Mouse (Mus musculus): Measurements from ENCODE around the gene Trf.
A peak's percentile ranks its signal among the peaks of the same experiment; 100 is the strongest.
"Not testable (repeated sequence)": the region's sequence is repeated elsewhere in the genome, so short reads cannot be mapped to it uniquely, and the experiment has no call there.

The Trf gene

DNA sequence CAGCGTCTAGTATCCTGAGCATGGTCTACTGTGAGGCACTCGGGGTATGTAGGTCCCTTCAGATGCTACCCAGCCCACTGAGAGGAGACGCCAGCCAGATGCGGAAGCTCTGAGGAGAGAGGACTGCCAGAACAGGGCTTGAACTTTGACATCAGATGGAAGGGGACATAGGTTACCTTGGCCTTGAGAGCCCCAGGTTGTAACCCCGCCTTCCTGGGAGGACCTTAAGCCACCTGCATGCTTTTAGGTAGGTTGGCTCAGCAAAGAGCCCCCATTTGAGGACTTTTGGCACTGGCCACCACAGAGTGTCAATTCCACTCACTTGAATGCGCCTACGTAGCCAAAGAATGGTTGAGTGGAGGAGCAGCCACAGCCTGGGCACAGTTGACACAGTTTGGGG lies 5.5 kb downstream of the Trf start:
- DNase-seq (ENCODE audit: low spot score), result no peak

DNA sequence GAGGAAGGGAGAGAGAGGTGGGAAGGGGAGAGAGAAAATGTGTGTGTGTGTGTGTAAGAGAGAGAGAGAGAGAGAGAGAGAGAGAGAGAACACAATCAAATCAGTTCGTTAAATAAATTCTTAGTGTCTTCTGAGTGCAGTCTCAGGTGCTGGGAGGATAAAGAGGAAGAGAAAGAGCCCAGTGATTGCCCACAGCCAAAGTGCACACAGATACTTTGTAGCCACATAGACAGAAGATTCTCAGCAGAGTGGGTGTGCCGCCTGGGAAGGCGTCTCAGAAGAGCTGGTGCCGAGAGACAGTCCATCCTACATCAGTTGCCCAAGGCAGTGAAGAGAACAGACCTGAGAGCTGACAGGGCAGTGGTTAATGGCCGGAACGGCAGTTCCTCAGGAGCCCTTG lies 16.0 kb downstream of the Trf start:
- no peak for DNase-seq (ENCODE audit: low spot score)

- no peak for DNase-seq (ENCODE audit: low spot score)
Observed at GRCm38 (mm10) chr9:103213631-103214030, 16.6 kb downstream of the Trf start.

GRCm38 (mm10) chr9:103212654-103213420 lies 17.4 kb downstream of the Trf start:
- DNase-seq (ENCODE audit: low spot score), result no peak

DNA sequence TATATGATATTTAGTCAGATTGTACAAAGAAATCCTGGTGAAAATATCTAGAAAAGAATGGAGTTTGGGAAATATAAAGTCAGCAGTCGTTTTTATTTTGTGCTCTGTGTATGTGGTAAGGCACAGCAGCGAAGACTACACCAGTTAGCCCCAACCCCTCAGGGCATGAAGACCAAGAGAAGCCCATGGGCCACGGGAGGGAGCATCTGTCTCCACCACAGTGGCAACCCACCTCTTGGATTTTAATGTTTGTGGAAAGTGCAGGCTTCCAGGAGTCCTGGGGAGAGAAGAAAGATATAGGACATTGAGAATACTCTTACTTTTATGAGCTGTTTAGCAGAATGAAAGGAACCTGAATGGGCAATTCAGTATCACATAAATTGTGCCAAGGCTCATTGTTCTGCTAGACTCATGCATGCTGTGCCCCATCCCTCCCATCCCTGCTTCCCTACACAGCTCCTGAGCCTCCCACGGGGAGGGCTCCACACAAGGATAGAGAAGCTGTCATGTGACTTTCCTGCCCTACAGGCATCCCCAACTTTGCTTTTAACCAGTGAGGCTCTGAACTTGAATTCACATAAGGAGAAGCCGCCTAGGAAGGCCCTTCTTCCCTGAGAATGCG lies 21.3 kb downstream of the Trf start:
- no peak for DNase-seq (ENCODE audit: low spot score)

DNA sequence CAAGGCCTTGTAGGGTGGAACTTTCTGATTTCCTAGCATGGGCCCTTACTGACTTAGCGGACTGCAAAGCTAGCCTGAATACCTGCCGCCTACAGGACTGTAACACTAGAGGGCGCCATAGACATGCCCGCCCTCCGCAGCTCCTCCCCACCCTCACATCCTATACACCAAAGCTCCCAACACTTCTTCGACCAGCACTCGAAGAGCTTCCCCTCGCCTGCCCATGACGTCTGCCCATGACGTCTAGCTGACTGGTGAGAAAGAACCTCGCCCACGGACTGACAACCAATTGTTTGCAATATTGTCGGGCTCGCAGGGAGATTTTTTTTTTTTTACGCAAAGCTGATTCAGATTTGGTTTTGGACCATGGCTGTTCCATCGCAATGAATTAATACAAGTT lies 22.4 kb downstream of the Trf start:
- DNase-seq (ENCODE audit: low spot score), result no peak

GRCm38 (mm10) chr9:103205786-103206185 lies 24.5 kb downstream of the Trf start:
- no peak for DNase-seq (ENCODE audit: low spot score)

DNA sequence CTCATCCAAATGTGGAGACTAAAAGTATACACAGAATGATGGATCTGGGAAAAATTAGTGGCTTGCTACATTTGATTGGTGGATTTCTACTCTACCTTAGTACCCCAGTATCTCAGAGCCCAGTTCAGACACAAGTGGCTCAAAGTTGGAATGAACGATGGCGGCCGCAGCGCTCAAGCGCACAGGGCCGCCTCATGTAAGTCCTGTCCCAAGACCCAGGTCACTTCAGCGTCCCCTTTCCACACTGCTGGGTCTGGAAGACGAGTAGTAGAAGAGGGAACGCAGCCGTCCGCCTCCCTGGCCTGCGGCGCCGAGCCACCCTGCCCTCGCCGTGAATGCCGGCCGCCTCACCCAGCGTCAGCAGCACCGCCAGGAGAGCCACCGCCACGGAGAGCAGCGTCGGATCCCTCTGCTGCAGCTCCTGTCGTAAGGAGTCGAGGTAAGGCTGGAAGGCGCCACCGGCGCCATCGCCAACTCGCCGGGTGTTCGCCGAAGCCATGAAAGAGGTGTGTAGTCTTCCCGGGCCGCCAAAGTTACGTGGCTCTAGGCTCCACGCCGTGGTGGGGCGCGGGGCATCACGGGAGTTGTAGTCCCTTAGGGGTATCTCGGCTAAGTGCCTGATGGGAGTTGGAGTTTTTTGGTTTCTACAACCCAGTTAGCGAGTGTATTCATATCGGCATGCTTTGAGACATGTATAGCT lies 28.5 kb downstream of the Trf start, which contains the start of gene Srprb:
Srprb (minus strand) TSS at position 577 of the 700 bp plus-strand sequence.
- peak; percentile 81 for DNase-seq (ENCODE audit: low spot score)

GRCm38 (mm10) chr9:103188416-103188815 lies 41.8 kb downstream of the Trf start:
- DNase-seq (ENCODE audit: low spot score), result no peak

- no peak for DNase-seq (ENCODE audit: low spot score)
Observed at GRCm38 (mm10) chr9:103186747-103187146, 43.5 kb downstream of the Trf start.

DNA sequence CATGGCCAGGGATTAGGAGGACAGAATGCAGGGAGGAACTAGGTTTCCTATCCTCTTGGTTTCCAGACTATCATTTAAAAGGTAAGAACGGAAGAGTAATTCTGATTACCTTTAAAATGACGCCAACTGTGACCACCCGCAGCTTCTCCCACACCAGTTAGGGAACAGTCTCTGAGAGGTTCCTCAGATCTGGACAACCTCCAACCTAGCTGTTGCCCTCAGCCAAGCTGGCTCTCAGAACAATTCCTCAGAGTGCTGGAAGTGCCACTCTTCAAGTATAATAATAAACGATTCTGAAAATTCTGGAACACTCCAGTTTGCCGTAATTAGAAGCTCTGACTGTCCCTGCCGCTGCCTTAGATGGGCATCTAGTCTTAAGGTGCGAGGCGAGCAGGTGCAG lies 44.3 kb downstream of the Trf start:
- DNase-seq (ENCODE audit: low spot score), result no peak

- DNase-seq (ENCODE audit: low spot score), result no peak
Observed at GRCm38 (mm10) chr9:103184855-103185254, 45.4 kb downstream of the Trf start.

DNA sequence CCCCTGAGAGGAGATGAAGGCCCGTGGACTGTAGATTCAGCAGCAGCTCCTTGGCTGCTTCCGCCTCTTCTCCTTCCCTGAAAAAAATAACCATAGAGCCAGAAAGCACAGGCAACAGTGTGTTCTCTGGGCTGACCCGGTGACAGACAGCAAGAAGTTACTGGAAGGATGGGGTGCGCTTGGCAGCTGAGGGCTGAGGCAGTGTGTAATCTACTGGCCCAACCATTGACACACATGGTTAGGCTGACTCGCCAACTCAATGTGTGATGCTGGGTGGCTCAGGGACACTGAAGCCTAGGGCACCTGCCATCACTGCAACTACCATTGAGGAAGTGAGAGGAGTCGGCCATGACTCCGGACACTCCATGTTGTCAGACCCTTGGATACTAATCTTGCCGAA lies 48.4 kb downstream of the Trf start:
- no peak for DNase-seq (ENCODE audit: low spot score)

GRCm38 (mm10) chr9:103180807-103181565 lies 49.3 kb downstream of the Trf start:
- DNase-seq (ENCODE audit: low spot score), result peak; percentile 39

GRCm38 (mm10) chr9:103180303-103180702 lies 49.9 kb downstream of the Trf start:
- DNase-seq (ENCODE audit: low spot score), result peak; percentile 18

- no peak for DNase-seq (ENCODE audit: low spot score)
Observed at GRCm38 (mm10) chr9:103175692-103176091, 54.6 kb downstream of the Trf start.

DNA sequence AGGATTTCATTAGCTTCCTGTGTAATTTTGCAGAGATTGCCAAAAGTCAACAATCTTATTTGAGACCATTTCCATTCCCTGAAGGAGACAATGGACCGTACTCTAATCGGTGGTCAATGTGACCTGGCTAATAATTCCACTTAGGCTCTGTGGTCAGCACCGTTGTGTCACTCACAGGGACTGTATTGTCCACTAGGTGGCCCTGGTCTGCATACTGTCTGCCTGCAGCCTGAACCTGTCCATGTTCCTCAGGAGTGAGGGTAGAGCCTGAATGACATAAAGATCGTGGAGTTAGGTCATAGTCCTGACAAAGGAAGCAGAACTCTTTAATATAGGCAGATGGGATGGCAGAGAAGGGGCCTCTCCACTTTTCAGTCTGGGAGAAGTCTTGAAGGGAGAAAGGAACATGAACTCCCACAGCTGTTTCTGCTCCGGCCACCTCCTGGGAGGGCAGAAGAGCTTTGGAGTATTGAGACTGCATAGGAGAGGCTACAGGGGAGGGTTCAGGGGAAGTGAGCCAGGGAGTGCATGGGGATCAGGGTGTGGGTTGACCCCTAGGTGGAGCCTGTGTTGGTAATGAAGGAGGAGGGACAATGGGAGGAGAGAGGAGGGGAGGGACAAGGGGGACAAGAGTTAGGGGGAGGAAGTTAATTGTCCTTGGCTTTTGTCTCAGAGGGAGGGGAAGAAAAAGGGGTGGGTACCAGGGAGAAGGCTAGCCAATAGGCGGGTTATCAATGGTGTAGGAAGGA lies 55.3 kb downstream of the Trf start:
- no peak for DNase-seq (ENCODE audit: low spot score)

DNA sequence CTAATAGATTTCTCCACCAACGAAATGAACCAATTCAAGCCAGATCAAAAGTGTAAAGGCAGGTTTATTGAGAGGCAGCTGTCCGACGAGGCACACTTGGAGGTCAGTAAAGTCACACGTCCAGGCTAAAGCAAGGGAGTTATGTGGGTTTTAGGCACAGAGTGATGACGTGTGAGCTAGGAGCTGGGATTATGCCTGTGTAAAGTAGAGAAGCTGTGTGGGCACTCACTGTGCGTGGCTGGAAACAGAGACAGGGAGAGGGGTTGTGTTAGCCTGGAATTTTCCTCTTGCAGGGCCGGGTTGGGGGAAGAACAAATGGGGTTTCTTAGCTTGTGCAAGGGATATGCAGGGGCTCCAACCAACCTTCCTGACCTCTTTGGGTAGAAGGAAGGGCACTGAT lies 61.5 kb downstream of the Trf start:
- no peak for DNase-seq (ENCODE audit: low spot score)

DNA sequence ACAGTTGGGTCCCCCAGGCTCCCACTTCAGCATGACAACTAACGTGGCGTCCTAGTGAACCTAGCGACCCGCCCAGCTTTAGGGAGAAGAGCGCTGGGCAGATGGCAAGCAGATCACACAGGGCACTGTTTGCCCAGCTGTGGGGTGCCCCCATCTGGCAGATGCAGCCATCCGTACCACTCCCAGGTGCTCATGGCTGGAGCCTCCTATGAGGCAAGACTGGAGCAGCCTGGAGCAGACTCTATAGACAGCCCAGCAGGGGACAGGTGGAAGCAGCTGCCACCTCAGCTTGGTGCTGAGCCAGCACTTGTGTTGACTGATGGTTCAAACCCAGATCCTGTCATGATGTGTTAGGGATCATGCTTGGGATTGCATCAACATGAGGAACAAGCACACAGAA lies 62.2 kb downstream of the Trf start:
- no peak for DNase-seq (ENCODE audit: low spot score)

- no peak for DNase-seq (ENCODE audit: low spot score)
Observed at GRCm38 (mm10) chr9:103163806-103164205, 66.4 kb downstream of the Trf start.

- not testable (repeated sequence) for DNase-seq (ENCODE audit: low spot score)
Observed at GRCm38 (mm10) chr9:103155158-103155557, 75.1 kb downstream of the Trf start.

DNA sequence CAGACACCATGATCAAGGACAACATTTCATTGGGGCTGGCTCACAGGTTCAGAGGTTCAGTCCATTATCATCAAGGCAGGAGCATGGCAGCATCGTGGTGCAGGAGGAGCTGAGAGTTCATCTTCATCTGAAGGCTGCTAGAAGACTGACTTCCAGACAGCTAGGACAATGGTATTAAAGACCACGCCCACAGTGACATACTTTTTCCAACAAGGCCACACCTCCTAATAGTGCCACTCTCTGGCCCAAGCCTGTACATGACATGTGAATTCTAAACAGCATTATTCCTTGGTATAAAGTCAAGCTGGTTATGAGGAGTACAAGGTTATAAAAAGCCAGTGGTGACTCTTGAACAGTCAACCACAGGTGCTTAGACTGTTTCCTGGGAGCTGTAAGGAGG lies 75.7 kb downstream of the Trf start:
- no peak for DNase-seq (ENCODE audit: low spot score)
